ENCODE assay signal across 9 mouse cellular contexts in genomic region chr7:25305481-25305880, GRCm38 (mm10). TPM values are rescaled to one million over a fixed set of nuclear protein-coding genes. Genes with fewer than 3 reads are reported as not detected.
DNase-seq lines count a peak whose midpoint lies in the region; ATAC-seq and TF ChIP-seq lines count a peak whose summit lies in the region.
"Had no signal": no experiment of that assay in that cellular context is flagged by ENCODE, and none has a peak within 500 bp of the region (broad histone marks: within the 10 kb centered on the region; RNA-seq: fewer than 3 reads in every experiment).

No protein-coding gene starts in this region.

- TF ChIP-seq CTCF in kidney, postnatal 0 days (IDR thresholded peaks at IDR 0.05; ENCODE audit: low read depth): no peak
- TF ChIP-seq CTCF in kidney, adult 2 months (conservative IDR thresholded peaks at IDR 0.05; ENCODE audit: insufficient read depth, insufficient read length, low read depth, low read length): no peak

- 0% methylated on average over 2 of the region's 2 CpGs for WGBS in kidney, postnatal 0 days
- WGBS in kidney, adult 2 months: 2% methylated on average over 2 of the region's 2 CpGs
- 0% methylated on average over 2 of the region's 2 CpGs for WGBS in embryonic facial prominence, embryonic 15.5 days
- WGBS in intestine, embryonic 16.5 days: 0% methylated on average over 2 of the region's 2 CpGs

- H3K36me3 ChIP-seq in kidney, postnatal 0 days (ENCODE audit: insufficient read depth, low read length): no peaks in the 10 kb centered on the region
- no peaks in the 10 kb centered on the region for H3K36me3 ChIP-seq in kidney, adult 2 months (ENCODE audit: control insufficient read depth, insufficient read depth, low read length)
- H3K36me3 ChIP-seq in embryonic facial prominence, embryonic 15.5 days: no peaks in the 10 kb centered on the region
- no peaks in the 10 kb centered on the region for H3K36me3 ChIP-seq in intestine, embryonic 16.5 days (ENCODE audit: control insufficient read depth, insufficient read depth, low read length)
- no peaks in the 10 kb centered on the region for H3K36me3 ChIP-seq in myocyte (ENCODE audit: control insufficient read depth, insufficient read depth)

- no peaks in the 10 kb centered on the region for H3K79me2 ChIP-seq in myocyte (ENCODE audit: control insufficient read depth, insufficient read depth)

- no peak overlapping the region for H3K27ac ChIP-seq in kidney, postnatal 0 days
- H3K27ac ChIP-seq in kidney, adult 2 months (ENCODE audit: insufficient read depth, low read depth, low read length): no peak overlapping the region
- H3K27ac ChIP-seq in embryonic facial prominence, embryonic 15.5 days (replicated peaks): no peak overlapping the region
- no peak overlapping the region for H3K27ac ChIP-seq in intestine, embryonic 16.5 days (ENCODE audit: low read length)
- H3K27ac ChIP-seq: heart, adult 2 months had no signal

- H3K27me3 ChIP-seq in kidney, postnatal 0 days (ENCODE audit: insufficient read depth, low read length): peaks cover 4% of the 10 kb centered on the region; the same call in 1 of the 2 replicates
- H3K27me3 ChIP-seq in kidney, adult 2 months (replicated peaks; ENCODE audit: control insufficient read depth, insufficient read depth, low read length): no peaks in the 10 kb centered on the region
- peaks cover 33% of the 10 kb centered on the region for H3K27me3 ChIP-seq in embryonic facial prominence, embryonic 15.5 days
- H3K27me3 ChIP-seq in intestine, embryonic 16.5 days (replicated peaks; ENCODE audit: control insufficient read depth, insufficient read depth, low read length): peaks cover 18% of the 10 kb centered on the region
- peaks cover 57% of the 10 kb centered on the region for H3K27me3 ChIP-seq in myocyte (ENCODE audit: control insufficient read depth, insufficient read depth, insufficient read length)

- no peak for TF ChIP-seq POLR2A in kidney, adult 2 months (IDR thresholded peaks at IDR 0.05; ENCODE audit: low read depth, low read length)
- no peak for TF ChIP-seq POLR2A in myocyte (IDR thresholded peaks at IDR 0.05; ENCODE audit: insufficient read length, low read depth)

- 0 out of 2 replicates have a peak, but pooled peaks cover 5% of the 10 kb centered on the region for H3K4me1 ChIP-seq in kidney, postnatal 0 days (replicated peaks; ENCODE audit: insufficient read depth, low read length)
- no peaks in the 10 kb centered on the region for H3K4me1 ChIP-seq in kidney, adult 2 months (ENCODE audit: control insufficient read depth, insufficient read depth, low read length)
- peaks cover 10% of the 10 kb centered on the region for H3K4me1 ChIP-seq in embryonic facial prominence, embryonic 15.5 days
- peaks cover 9% of the 10 kb centered on the region for H3K4me1 ChIP-seq in intestine, embryonic 16.5 days (ENCODE audit: control insufficient read depth, insufficient read depth, low read length)

- no peak for ATAC-seq in kidney, postnatal 0 days (replicated peaks; ENCODE audit: low FRiP score, low read depth)
- ATAC-seq in embryonic facial prominence, embryonic 15.5 days (ENCODE audit: insufficient number of reproducible peaks, low FRiP score, low TSS enrichment, low read depth): no peak
- ATAC-seq in intestine, embryonic 16.5 days: no peak

- peak overlapping the region; percentile 88 for H3K4me2 ChIP-seq in kidney, postnatal 0 days (ENCODE audit: low read length)
- H3K4me2 ChIP-seq in embryonic facial prominence, embryonic 15.5 days (replicated peaks): peak overlapping the region; percentile 93
- H3K4me2 ChIP-seq in intestine, embryonic 16.5 days (ENCODE audit: low read depth, low read length): peak overlapping the region; percentile 98
- peak overlapping the region; percentile 30 for H3K4me2 ChIP-seq in myocyte (ENCODE audit: low read depth)

- no peak overlapping the region for H3ac ChIP-seq in myocyte (ENCODE audit: control insufficient read depth, insufficient read length)

- peak overlapping the region; percentile 42 for H3K4me3 ChIP-seq in kidney, postnatal 0 days (replicated peaks; ENCODE audit: low read depth, low read length)
- no peak overlapping the region for H3K4me3 ChIP-seq in kidney, adult 2 months (ENCODE audit: insufficient read depth, low read depth, low read length)
- peak overlapping the region; percentile 52 for H3K4me3 ChIP-seq in embryonic facial prominence, embryonic 15.5 days (replicated peaks)
- H3K4me3 ChIP-seq in intestine, embryonic 16.5 days (ENCODE audit: low read length): peak overlapping the region; percentile 58
- no peak overlapping the region for H3K4me3 ChIP-seq in myocyte

- no peak overlapping the region for H3K9ac ChIP-seq in kidney, postnatal 0 days (ENCODE audit: low read depth, low read length)
- H3K9ac ChIP-seq in embryonic facial prominence, embryonic 15.5 days: no peak overlapping the region
- peak overlapping the region; percentile 55; the same call in 1 of the 2 replicates for H3K9ac ChIP-seq in intestine, embryonic 16.5 days (ENCODE audit: low read depth, low read length)

- no peaks in the 10 kb centered on the region for H3K9me3 ChIP-seq in kidney, postnatal 0 days (replicated peaks; ENCODE audit: low read length)
- H3K9me3 ChIP-seq in embryonic facial prominence, embryonic 15.5 days (replicated peaks): no peaks in the 10 kb centered on the region
- H3K9me3 ChIP-seq in intestine, embryonic 16.5 days (ENCODE audit: control insufficient read depth, low read length): no peaks in the 10 kb centered on the region

- DNase-seq in kidney, postnatal 0 days (ENCODE audit: low spot score): no peak
- no peak for DNase-seq in kidney, adult 2 months
- no peak for DNase-seq in B cell, adult 2 months
- DNase-seq in spleen, postnatal 14 days (ENCODE audit: low spot score in 2 of 2): no peak
- DNase-seq in ovary, adult 18-20 months (ENCODE audit: low spot score): no peak
- DNase-seq: heart, adult 2 months had no signal

TF ChIP-seq in myocyte, 11 proteins besides CTCF, POLR2A, EP300 and RAD21:
- TF ChIP-seq REST (IDR thresholded peaks at IDR 0.05; ENCODE audit: insufficient read depth, insufficient read length) (no peak), MAX (IDR thresholded peaks at IDR 0.05; ENCODE audit: low read depth) (no peak), CEBPB (IDR thresholded peaks at IDR 0.05; ENCODE audit: insufficient read depth, poor library complexity, severe bottlenecking) (no peak), POLR2AphosphoS2 (IDR thresholded peaks at IDR 0.05; ENCODE audit: insufficient read length, low read depth) (no peak), TCF12 (IDR thresholded peaks at IDR 0.05; ENCODE audit: insufficient read depth, poor library complexity, severe bottlenecking) (no peak), E2F4 (IDR thresholded peaks at IDR 0.05; ENCODE audit: insufficient read depth) (no peak), SRF (IDR thresholded peaks at IDR 0.05; ENCODE audit: control insufficient read depth, insufficient read length, low read depth) (no peak), MYOG (IDR thresholded peaks at IDR 0.05; ENCODE audit: control insufficient read depth in 1 of 3, insufficient read depth in 1 of 3, insufficient read length in 2 of 3, low read depth in 2 of 3) (no peak), MYOD1 (IDR thresholded peaks at IDR 0.05; ENCODE audit: control insufficient read depth in 1 of 3, insufficient read length in 2 of 3, low read depth in 2 of 3) (no peak), USF1 (IDR thresholded peaks at IDR 0.05; ENCODE audit: low read depth) (no peak), TCF3 (IDR thresholded peaks at IDR 0.05; ENCODE audit: insufficient read length, low read depth) (no peak)

RNA-seq across cellular contexts. Expression of gene Tmem145, which starts 0.4 kb away (rescaled TPM):
- 0.23 and 0.50 TPM in 2 replicates for polyA plus RNA-seq in kidney, postnatal 0 days (2015; fragmentation: Nextera tagmentation; extraction: Ambion mirVana)
- 0.28 and 0.35 TPM in 2 replicates for polyA plus RNA-seq in kidney, adult 2 months (2012; rRNA removed)
- 1.2 and 1.8 TPM in 2 replicates for polyA plus RNA-seq in embryonic facial prominence, embryonic 15.5 days (2015; fragmentation: Nextera tagmentation; extraction: Ambion mirVana)
- 0.61 and 1.1 TPM in 2 replicates for polyA plus RNA-seq in intestine, embryonic 16.5 days (2015; fragmentation: Nextera tagmentation; extraction: Ambion mirVana)
- polyA plus RNA-seq in myocyte (2012; fragmentation: generic; extraction: Trizol): 0.02 TPM

RNA-seq across cellular contexts. Expression of gene Prr19, which starts 4.3 kb away (rescaled TPM):
- 0.21 and 0.26 TPM in 2 replicates for polyA plus RNA-seq in kidney, postnatal 0 days (2015; fragmentation: Nextera tagmentation; extraction: Ambion mirVana)
- polyA plus RNA-seq in kidney, adult 2 months (2012; rRNA removed): 0.08 TPM in 1 of 2 replicates, not detected in the other
- 0.49 and 0.65 TPM in 2 replicates for polyA plus RNA-seq in embryonic facial prominence, embryonic 15.5 days (2015; fragmentation: Nextera tagmentation; extraction: Ambion mirVana)
- polyA plus RNA-seq in intestine, embryonic 16.5 days (2015; fragmentation: Nextera tagmentation; extraction: Ambion mirVana): 0.56 and 0.93 TPM in 2 replicates
- polyA plus RNA-seq in myocyte (2012; fragmentation: generic; extraction: Trizol): not detected
- polyA plus RNA-seq: heart, adult 2 months had no signal

RNA-seq across cellular contexts. Expression of gene Pafah1b3, which starts 7.7 kb away (rescaled TPM):
- 144 and 152 TPM in 2 replicates for polyA plus RNA-seq in kidney, postnatal 0 days (2015; fragmentation: Nextera tagmentation; extraction: Ambion mirVana)
- polyA plus RNA-seq in kidney, adult 2 months (2012; rRNA removed): 48.9 and 50.2 TPM in 2 replicates
- polyA plus RNA-seq in embryonic facial prominence, embryonic 15.5 days (2015; fragmentation: Nextera tagmentation; extraction: Ambion mirVana): 213 and 216 TPM in 2 replicates
- polyA plus RNA-seq in intestine, embryonic 16.5 days (2015; fragmentation: Nextera tagmentation; extraction: Ambion mirVana): 175 and 180 TPM in 2 replicates
- 54.0 TPM for polyA plus RNA-seq in myocyte (2012; fragmentation: generic; extraction: Trizol)

RNA-seq across cellular contexts. Expression of gene Megf8, which starts 11.5 kb away (rescaled TPM):
- polyA plus RNA-seq in kidney, postnatal 0 days (2015; fragmentation: Nextera tagmentation; extraction: Ambion mirVana): 8.1 and 9.6 TPM in 2 replicates
- 23.5 and 29.8 TPM in 2 replicates for polyA plus RNA-seq in kidney, adult 2 months (2012; rRNA removed)
- polyA plus RNA-seq in embryonic facial prominence, embryonic 15.5 days (2015; fragmentation: Nextera tagmentation; extraction: Ambion mirVana): 16.4 and 17.3 TPM in 2 replicates
- polyA plus RNA-seq in intestine, embryonic 16.5 days (2015; fragmentation: Nextera tagmentation; extraction: Ambion mirVana): 6.8 and 7.1 TPM in 2 replicates
- polyA plus RNA-seq in myocyte (2012; fragmentation: generic; extraction: Trizol): 41.0 TPM

RNA-seq across cellular contexts. Expression of gene Cic, which starts 38.0 kb away (rescaled TPM):
- 22.0 and 23.3 TPM in 2 replicates for polyA plus RNA-seq in kidney, postnatal 0 days (2015; fragmentation: Nextera tagmentation; extraction: Ambion mirVana)
- 41.8 and 41.9 TPM in 2 replicates for polyA plus RNA-seq in kidney, adult 2 months (2012; rRNA removed)
- 46.3 and 50.6 TPM in 2 replicates for polyA plus RNA-seq in embryonic facial prominence, embryonic 15.5 days (2015; fragmentation: Nextera tagmentation; extraction: Ambion mirVana)
- 17.3 and 19.9 TPM in 2 replicates for polyA plus RNA-seq in intestine, embryonic 16.5 days (2015; fragmentation: Nextera tagmentation; extraction: Ambion mirVana)
- polyA plus RNA-seq in myocyte (2012; fragmentation: generic; extraction: Trizol): 65.8 TPM

Comparison
In these comparisons a context has a peak if more than half of its experiments do, and no peak if none do; other contexts are left out.
1. H3K4me3 ChIP-seq: peak in kidney, postnatal 0 days (single experiment), embryonic facial prominence, embryonic 15.5 days (single experiment) and intestine, embryonic 16.5 days (single experiment); none in kidney, adult 2 months (single experiment) and myocyte (single experiment).
2. H3K4me2 ChIP-seq: peak in every context shown above with its lines; median percentile 98 in intestine, embryonic 16.5 days; 93 in embryonic facial prominence, embryonic 15.5 days; 88 in kidney, postnatal 0 days; 30 in myocyte.